Mouse (Mus musculus) bone marrow, adult 2 months (tissue): ENCODE measurements around the gene Txlna. TPM values are rescaled to one million over a fixed set of nuclear protein-coding genes. Genes with fewer than 3 reads are reported as not detected.

Source experiments
- H3K27ac ChIP-seq: fragments of 200-500 bp; 2 replicates; pipeline ENCODE4 v1.5.1; 2012; ENCODE audit warnings: low read depth, mild to moderate bottlenecking, control low read depth, inconsistent platforms, low read length; ENCODE audit not compliant: control insufficient read depth, poor library complexity, insufficient read depth
- H3K4me1 ChIP-seq: fragments of 200-500 bp; 2 replicates; pipeline ENCODE4 v1.6.1; 2011; ENCODE audit warnings: low read length; ENCODE audit not compliant: control insufficient read depth, insufficient read depth
- H3K4me3 ChIP-seq: fragments of 200-500 bp; replicated peaks from 2 replicates; pipeline ENCODE3; 2011; ENCODE audit warnings: mild to moderate bottlenecking, low read depth, low read length, control low read depth; ENCODE audit not compliant: control insufficient read depth
- CTCF ChIP-seq: fragments of 200-500 bp; IDR thresholded peaks from 2 replicates; pipeline ENCODE4 v1.5.1; 2011; ENCODE audit warnings: low read length, control low read depth; ENCODE audit not compliant: control insufficient read depth, insufficient read depth
- POLR2A ChIP-seq: fragments of 200-500 bp; IDR thresholded peaks from 2 replicates; pipeline ENCODE4 v1.6.1; 2011; ENCODE audit warnings: low read depth, mild to moderate bottlenecking, control low read depth, low read length, borderline replicate concordance; ENCODE audit not compliant: control insufficient read depth
- WGBS: fragments of 180-500 bp; shearing (Covaris S2); methylation state at CpG from one replicate; pipeline ENCODE4 v1.1.7; 2018; 5-methylcytosine and 5-hydroxymethylcytosine counted together
- polyA plus RNA-seq: library from polyadenylated mRNA; stranded (reverse); fragments of >200 nt; gene quantifications from 2 replicates; pipeline ENCODE4 v1.2.4, GENCODE M21; 2011; ENCODE audit warnings: low replicate concordance; ENCODE audit not compliant: missing spikeins, insufficient read depth, insufficient read length

Txlna gene
- 22.8 and 43.7 TPM in 2 replicates for polyA plus RNA-seq

DNA sequence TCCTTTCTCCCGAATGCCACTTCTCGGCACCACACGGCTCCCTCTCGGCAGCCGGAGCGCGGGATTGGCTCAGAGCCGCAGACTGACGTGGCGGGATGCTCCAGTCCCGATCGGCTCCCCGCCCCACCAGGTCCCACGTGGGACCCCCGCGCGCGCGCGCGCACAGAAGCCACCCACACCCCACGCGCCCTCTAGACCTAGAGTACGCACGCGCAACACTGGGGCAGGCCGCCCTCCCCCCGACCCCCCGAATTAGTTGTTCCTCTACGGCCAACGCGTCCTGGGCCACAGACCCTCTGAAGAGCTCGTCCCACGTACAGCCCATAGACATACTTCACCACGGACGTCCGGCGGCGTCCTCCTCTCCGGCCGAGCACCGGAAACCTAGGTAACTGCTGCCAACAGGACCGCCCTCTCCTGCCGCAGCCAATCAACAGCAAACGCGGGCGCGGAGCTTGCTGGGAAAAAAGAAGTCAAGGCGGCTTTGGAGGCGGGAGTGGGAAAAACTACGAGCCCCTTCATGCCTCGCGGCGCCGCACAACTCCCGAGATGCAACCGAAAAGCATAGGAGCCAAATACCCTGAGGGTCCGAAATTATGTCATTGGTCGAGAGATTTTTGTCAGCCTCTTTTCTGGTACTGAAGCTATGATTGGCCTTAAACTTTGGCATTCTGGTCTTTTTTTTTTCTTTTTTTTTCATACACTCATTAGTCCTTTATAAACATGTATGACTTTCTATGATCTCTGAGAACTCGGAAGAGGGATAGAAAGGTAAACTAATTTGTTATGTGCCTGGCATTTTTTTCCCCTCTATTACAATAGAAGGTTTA lies at the start of gene Txlna:
Gene Txlna, minus strand, starts transcription at position 428 of the 830 bp plus-strand sequence.
- Histone ChIP-seq H3K27ac (peak within 1 kb of the TSS; percentile 85), H3K4me1 (no peaks in the 10 kb centered on the region), H3K4me3 (peak within 1 kb of the TSS; percentile 89)
- no peak for TF ChIP-seq CTCF
- peak; percentile 82 for TF ChIP-seq POLR2A
- WGBS, result under 1% methylated on average over 60 of the region's 60 CpGs

DNA sequence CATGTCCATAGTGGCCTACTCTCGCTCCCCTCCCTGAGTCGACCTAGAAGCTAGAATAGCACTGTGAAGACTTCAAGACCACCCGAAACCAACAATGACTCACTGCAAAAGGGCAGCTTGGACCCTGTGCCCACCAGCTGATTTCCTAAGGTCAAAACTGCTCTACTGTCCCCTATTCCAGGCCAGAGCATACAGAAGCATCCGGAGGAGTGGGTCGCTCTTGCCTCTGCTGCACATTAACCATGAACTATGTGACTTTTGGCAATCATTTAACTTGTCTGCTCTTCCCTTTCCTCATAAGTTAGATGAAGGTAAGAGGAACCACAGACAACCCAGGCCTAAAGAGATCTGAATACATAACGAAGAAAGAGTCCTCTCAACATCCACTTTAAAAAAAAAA lies 43.7 kb upstream of the Txlna start:
- TF ChIP-seq CTCF, result no peak
- TF ChIP-seq POLR2A, result no peak
- Histone ChIP-seq H3K4me3 (no peak overlapping the region), H3K27ac (no peak overlapping the region), H3K4me1 (no peaks in the 10 kb centered on the region)
- WGBS, result 88% methylated on average over 6 of the region's 6 CpGs

DNA sequence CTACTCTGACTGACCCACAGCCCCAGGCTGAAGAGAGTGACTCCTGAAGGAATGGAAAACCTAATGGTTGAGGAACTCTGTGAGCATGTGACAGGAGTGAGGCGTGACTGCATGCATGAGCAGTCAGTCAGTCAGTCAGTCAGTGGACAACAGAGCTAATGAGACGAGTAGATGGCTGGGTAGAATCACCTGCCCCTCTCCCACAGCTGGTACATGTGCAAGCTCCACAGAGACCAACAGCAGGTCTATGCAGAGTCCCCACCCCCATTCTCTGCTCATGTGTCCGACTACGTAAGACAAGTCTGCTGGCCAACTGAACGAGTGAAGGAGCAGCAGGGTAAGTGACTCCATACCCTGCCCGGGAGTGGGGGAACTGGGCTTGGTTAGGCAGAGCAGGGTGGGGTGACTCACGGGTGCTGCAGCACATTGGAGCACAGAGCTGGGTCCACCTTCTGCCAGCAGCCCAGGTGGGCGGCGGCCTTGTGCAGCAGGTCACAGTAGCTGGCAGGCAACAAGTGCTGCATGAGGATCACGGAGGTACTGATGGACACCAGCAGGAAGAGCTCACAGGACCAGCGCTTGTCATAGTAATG lies 43.1 kb upstream of the Txlna start:
- WGBS, result 93% methylated on average over 11 of the region's 11 CpGs
- H3K4me3 ChIP-seq, result no peak overlapping the region
- no peaks in the 10 kb centered on the region for H3K4me1 ChIP-seq
- no peak overlapping the region for H3K27ac ChIP-seq
- TF ChIP-seq POLR2A, result no peak
- TF ChIP-seq CTCF, result no peak

DNA sequence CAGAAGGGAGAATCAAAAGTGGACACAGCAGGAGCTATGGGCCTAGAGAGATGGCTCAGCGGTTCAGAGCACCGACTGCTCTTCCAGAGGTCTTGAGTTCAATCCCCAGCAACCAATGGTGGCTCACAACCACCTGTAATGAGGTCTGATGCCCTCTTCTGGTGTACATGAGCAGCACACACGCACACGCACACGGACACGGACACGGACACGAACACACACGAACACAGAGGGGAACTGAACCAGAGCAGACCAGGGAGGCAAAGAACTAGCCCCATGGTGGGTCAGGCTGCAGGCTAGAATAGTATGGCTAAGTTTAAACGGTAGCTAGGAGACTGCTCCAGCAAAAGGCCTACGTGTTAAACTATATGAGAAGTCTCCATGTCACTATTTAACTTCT lies 41.0 kb upstream of the Txlna start:
- 88% methylated on average over 11 of the region's 11 CpGs for WGBS
- Histone ChIP-seq H3K4me3 (no peak overlapping the region), H3K27ac (no peak overlapping the region), H3K4me1 (no peaks in the 10 kb centered on the region)
- TF ChIP-seq CTCF (no peak), POLR2A (no peak)

DNA sequence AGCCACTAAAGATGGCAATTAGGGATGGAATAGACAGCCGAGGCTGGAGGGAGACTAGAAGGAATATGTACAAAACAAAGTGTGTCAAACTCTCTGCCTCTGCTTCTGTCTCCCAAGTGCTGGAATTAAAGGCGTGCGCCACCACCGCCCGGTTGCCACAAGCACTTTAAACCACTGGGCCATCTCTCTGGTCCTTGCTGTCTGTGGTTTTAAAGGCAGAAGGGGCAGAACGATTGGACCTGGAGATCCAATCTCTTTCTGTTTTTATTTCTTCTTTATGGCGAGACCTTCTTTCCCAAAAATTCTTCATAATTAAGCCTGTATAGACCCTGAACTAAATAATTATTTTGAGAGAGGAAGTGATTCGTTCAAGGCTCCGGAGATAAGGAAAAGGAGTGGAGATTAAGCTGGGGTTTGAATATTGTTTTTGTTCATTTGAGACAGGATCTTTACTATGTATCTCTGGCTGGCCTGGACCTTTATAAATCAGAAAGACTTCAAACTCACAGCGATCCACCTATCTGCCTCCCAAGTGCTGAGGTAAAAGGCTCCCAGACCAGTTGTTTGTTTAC lies 32.1 kb upstream of the Txlna start:
- TF ChIP-seq CTCF, result no peak
- no peak for TF ChIP-seq POLR2A
- WGBS, result 2% methylated on average over 10 of the region's 10 CpGs
- Histone ChIP-seq H3K27ac (peak overlapping the region; percentile 95; the same call in 1 of the 2 replicates), H3K4me1 (no peaks in the 10 kb centered on the region), H3K4me3 (peak overlapping the region; percentile 90)

DNA sequence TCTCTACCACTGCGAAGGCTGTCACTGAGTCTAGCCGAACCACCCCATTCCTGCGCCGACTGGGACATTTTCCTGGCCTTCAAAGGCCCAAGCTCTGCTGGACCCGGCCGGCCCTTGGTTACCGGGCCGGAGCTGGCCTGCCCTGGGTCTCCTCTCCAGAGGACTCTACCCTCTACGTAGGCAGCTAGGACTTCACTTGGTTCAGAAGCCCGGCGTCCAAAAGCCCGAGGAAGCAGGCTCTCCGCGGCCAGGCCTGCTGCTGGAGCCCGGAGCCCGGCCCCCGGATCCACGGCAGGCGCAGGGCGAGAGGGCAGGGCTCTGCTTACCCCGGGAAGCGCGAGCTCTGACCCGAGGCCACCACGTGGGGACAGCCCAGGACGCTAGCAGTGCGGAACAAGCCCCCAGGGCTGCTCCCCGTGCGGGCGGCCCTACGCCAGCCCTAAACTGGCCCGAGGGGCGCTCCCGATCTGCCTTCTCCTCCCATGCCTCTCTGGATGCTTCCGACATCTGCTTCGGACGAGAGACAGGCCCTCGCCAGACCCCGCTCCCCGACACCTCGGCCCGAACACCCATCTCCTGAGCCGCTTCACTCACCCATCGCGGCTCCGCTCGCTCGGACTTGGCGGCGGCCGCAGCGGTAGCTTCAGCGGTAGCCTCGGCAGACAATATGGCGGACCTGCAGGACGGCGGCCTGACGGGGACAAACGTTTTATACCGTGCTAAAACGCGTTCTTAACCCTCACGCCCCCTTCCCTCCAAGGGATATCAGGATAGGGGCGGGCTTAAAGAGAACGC lies 31.4 kb upstream of the Txlna start, which contains the start of gene Kpna6:
Gene Kpna6, minus strand, starts transcription at position 685 of the 795 bp plus-strand sequence.
- Histone ChIP-seq H3K4me1 (no peaks in the 10 kb centered on the region), H3K4me3 (peak within 1 kb of the TSS; percentile 90), H3K27ac (peak within 1 kb of the TSS; percentile 95)
- under 1% methylated on average over 65 of the region's 65 CpGs for WGBS
- no peak for TF ChIP-seq POLR2A
- TF ChIP-seq CTCF, result no peak

DNA sequence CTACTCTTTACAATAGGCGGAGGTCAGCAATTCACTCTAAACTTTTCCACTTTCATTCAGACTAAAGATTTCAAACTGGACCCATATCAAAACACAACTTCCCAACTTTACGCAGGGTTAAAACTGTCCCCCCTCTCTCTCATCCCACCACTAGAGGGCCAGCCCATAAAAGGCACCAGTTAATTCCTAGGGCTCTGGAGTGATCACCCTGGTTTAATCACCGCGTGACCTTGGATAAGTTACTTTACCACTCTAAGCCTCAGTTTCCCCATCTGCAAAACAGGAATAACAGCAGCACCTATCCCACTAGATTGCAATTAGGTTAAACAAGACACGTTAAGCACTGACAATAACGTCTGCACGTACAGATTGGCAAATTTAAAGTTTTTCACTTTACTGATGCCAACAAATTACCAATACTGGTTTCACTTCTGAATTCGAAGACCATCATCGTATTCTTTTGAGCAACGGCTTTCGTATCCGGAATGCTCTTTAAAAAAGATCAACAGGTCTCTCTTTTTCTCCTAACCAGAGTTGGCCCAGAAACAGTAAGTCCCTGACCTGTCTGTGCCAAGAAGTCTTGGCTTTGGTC lies 30.7 kb upstream of the Txlna start:
- 4% methylated on average over 12 of the region's 12 CpGs for WGBS
- TF ChIP-seq POLR2A (no peak), CTCF (peak; percentile 62)
- Histone ChIP-seq H3K4me3 (peak overlapping the region; percentile 90), H3K27ac (peak overlapping the region; percentile 95), H3K4me1 (no peaks in the 10 kb centered on the region)

DNA sequence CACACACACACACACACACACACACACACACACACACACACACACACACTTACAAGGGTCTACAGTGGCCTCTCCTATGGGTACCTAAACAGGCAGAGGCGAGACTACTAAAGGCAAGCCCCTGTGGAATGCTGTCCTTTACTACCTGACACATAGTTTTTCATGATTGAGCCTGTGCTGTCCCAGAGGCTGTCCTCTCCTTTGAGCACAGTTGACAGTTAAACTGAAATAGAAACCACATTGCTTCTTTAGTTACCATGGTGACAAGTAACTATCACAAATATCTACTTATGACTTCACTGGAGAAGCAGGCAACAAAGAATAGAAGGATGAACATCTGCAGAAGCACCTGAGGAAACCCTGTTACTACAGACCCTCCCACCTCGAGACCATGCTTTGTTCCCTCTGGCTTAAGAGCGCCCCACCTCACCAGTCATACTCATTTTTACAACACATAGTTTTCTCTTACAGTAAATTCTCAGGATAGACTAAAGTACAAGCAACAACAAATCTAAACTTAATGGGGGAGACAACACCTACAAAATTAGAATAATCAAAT lies 21.5 kb upstream of the Txlna start:
- 82% methylated on average over 3 of the region's 3 CpGs for WGBS
- H3K4me1 ChIP-seq, result no peaks in the 10 kb centered on the region
- H3K27ac ChIP-seq, result no peak overlapping the region
- no peak overlapping the region for H3K4me3 ChIP-seq
- TF ChIP-seq POLR2A (no peak), CTCF (no peak)
